Mouse (Mus musculus) MEL (cell line): ENCODE results near the gene Hcls1. TPM values are rescaled to one million over a fixed set of nuclear protein-coding genes. Genes with fewer than 3 reads are reported as not detected.
A peak's percentile ranks its signal among the peaks of the same experiment; 100 is the strongest.

Experiments used
- DNase-seq: peaks from one replicate; pipeline ENCODE4 v3.0.0; 2011; ENCODE audit warnings: low read depth, low spot score
- H3K27ac ChIP-seq: 2 replicates; pipeline ENCODE4 v1.5.1; 2012; ENCODE audit warnings: low read depth, mild to moderate bottlenecking, control low read depth, low read length, moderate library complexity; ENCODE audit not compliant: control insufficient read depth
- H3K27me3 ChIP-seq, 2 experiments: fragments of 150-350 bp in 1 of 2; sonication (generic) in 1 of 2; 2 replicates each; pipeline ENCODE4 v1.6.1; 2012; ENCODE audit warnings: low read length in 2 of 2, mild to moderate bottlenecking in 2 of 2, improper control_type of control experiment in 1 of 2, moderate library complexity in 1 of 2; ENCODE audit not compliant: insufficient read depth in 2 of 2, control insufficient read depth in 1 of 2
- H3K36me3 ChIP-seq, 2 experiments: 2 replicates each; pipeline ENCODE4 v1.6.1; 2012 to 2014; ENCODE audit warnings: low read length in 2 of 2, improper control_type of control experiment in 1 of 2, inconsistent platforms in 1 of 2, mild to moderate bottlenecking in 1 of 2; ENCODE audit not compliant: insufficient read depth in 2 of 2, control insufficient read depth in 1 of 2
- H3K4me1 ChIP-seq, 2 experiments: fragments of 150-350 bp in 1 of 2; sonication (generic) in 1 of 2; 2 replicates each; pipeline ENCODE4 v1.6.1; 2012; ENCODE audit warnings: low read length in 2 of 2, improper control_type of control experiment in 1 of 2, mild to moderate bottlenecking in 1 of 2; ENCODE audit not compliant: insufficient read depth in 2 of 2, control insufficient read depth in 1 of 2
- H3K4me3 ChIP-seq, 2 experiments: fragments of 150-350 bp in 1 of 2; sonication (generic) in 1 of 2; 2 replicates each; pipeline ENCODE4 v1.5.1; 2012; ENCODE audit warnings: low read depth in 2 of 2, low read length in 2 of 2, mild to moderate bottlenecking in 2 of 2, moderate library complexity in 2 of 2, control low read depth in 1 of 2, improper control_type of control experiment in 1 of 2; ENCODE audit not compliant: control insufficient read depth in 1 of 2, insufficient read depth in 1 of 2
- H3K79me2 ChIP-seq: 2 replicates; pipeline ENCODE4 v1.6.1; 2012; ENCODE audit warnings: mild to moderate bottlenecking, low read length, moderate library complexity; ENCODE audit not compliant: control insufficient read depth, poor library complexity, insufficient read depth
- H3K9ac ChIP-seq: 2 replicates; pipeline ENCODE4 v1.6.1; 2012; ENCODE audit warnings: low read depth, mild to moderate bottlenecking, control low read depth, low read length, moderate library complexity; ENCODE audit not compliant: control insufficient read depth, poor library complexity, severe bottlenecking
- H3K9me3 ChIP-seq: fragments of 150-350 bp; sonication (generic); replicated peaks from 2 replicates; pipeline ENCODE4 v1.6.1; 2012; ENCODE audit warnings: mild to moderate bottlenecking, low read length, improper control_type of control experiment, moderate library complexity; ENCODE audit not compliant: insufficient read depth
- BHLHE40 ChIP-seq: IDR thresholded peaks from 2 replicates; pipeline ENCODE4 v1.6.1; 2012; ENCODE audit warnings: low read depth, mild to moderate bottlenecking, inconsistent platforms, low read length, improper control_type of control experiment, borderline replicate concordance
- CTCF ChIP-seq, 3 experiments: IDR thresholded peaks in 2 of 3; conservative IDR thresholded peaks in 1 of 3; 2 replicates each; pipeline ENCODE4 v1.5.1; 2011 to 2012; ENCODE audit warnings: low read length in 3 of 3, low read depth in 2 of 3, mild to moderate bottlenecking in 2 of 3, improper control_type of control experiment in 1 of 3, inconsistent platforms in 1 of 3, mixed read lengths in 1 of 3, moderate library complexity in 1 of 3; ENCODE audit not compliant: control insufficient read depth in 1 of 3, insufficient read depth in 1 of 3, poor library complexity in 1 of 3, severe bottlenecking in 1 of 3
- E2F4 ChIP-seq: IDR thresholded peaks from 2 replicates; pipeline ENCODE4 v1.6.1; 2011; ENCODE audit warnings: low read depth, low read length, improper control_type of control experiment, borderline replicate concordance
- GABPA ChIP-seq: IDR thresholded peaks from 2 replicates; pipeline ENCODE4 v1.6.1; 2012; ENCODE audit warnings: low read depth, mild to moderate bottlenecking, inconsistent platforms, low read length, improper control_type of control experiment, moderate library complexity
- HCFC1 ChIP-seq: IDR thresholded peaks from 2 replicates; pipeline ENCODE4 v1.6.1; 2012; ENCODE audit warnings: low read depth, mild to moderate bottlenecking, inconsistent platforms, low read length, improper control_type of control experiment, moderate library complexity
- MAX ChIP-seq: IDR thresholded peaks from 2 replicates; pipeline ENCODE4 v1.6.1; 2011; ENCODE audit warnings: low read length, improper control_type of control experiment
- MYB ChIP-seq: IDR thresholded peaks from 2 replicates; pipeline ENCODE4 v1.6.1; 2011; ENCODE audit warnings: mild to moderate bottlenecking, low read depth, low read length, improper control_type of control experiment
- NELFE ChIP-seq: IDR thresholded peaks from 2 replicates; pipeline ENCODE4 v1.6.1; 2011; ENCODE audit warnings: low read depth, low read length, improper control_type of control experiment
- POLR2A ChIP-seq, 2 experiments: IDR thresholded peaks; 2 replicates each; pipeline ENCODE4 v1.6.1; 2011 to 2012; ENCODE audit warnings: low read length in 2 of 2, mild to moderate bottlenecking in 2 of 2, control low read depth in 1 of 2, improper control_type of control experiment in 1 of 2, low read depth in 1 of 2, moderate library complexity in 1 of 2; ENCODE audit not compliant: control insufficient read depth in 1 of 2, insufficient read depth in 1 of 2, poor library complexity in 1 of 2
- POLR2AphosphoS5 ChIP-seq: IDR thresholded peaks from 2 replicates; pipeline ENCODE4 v1.6.1; 2012; ENCODE audit warnings: low read depth, borderline replicate concordance, mild to moderate bottlenecking, inconsistent platforms, low read length, moderate library complexity, mixed read lengths
- RAD21 ChIP-seq: IDR thresholded peaks from 2 replicates; pipeline ENCODE4 v1.6.1; 2011; ENCODE audit warnings: mild to moderate bottlenecking, low read depth, low read length, improper control_type of control experiment
- SIN3A ChIP-seq: IDR thresholded peaks from 2 replicates; pipeline ENCODE4 v1.6.1; 2012; ENCODE audit warnings: low read length, improper control_type of control experiment, inconsistent platforms
- SMC3 ChIP-seq: IDR thresholded peaks from 2 replicates; pipeline ENCODE4 v1.6.1; 2011; ENCODE audit warnings: low read depth, low read length, improper control_type of control experiment
- UBTF ChIP-seq: IDR thresholded peaks from 2 replicates; pipeline ENCODE4 v1.6.1; 2012; ENCODE audit warnings: low read depth, mild to moderate bottlenecking, inconsistent platforms, low read length, improper control_type of control experiment, moderate library complexity, borderline replicate concordance; ENCODE audit not compliant: insufficient read depth
- USF2 ChIP-seq, 2 experiments: IDR thresholded peaks; 2 replicates each; pipeline ENCODE4 v1.6.1; 2011 to 2012; ENCODE audit warnings: improper control_type of control experiment in 2 of 2, low read length in 2 of 2, borderline replicate concordance in 1 of 2, inconsistent platforms in 1 of 2, low read depth in 1 of 2, mild to moderate bottlenecking in 1 of 2; ENCODE audit not compliant: insufficient read depth in 1 of 2
- ZC3H11A ChIP-seq: IDR thresholded peaks from 2 replicates; pipeline ENCODE4 v1.6.1; 2012; ENCODE audit warnings: low read depth, mild to moderate bottlenecking, inconsistent platforms, low read length, improper control_type of control experiment
- ZMIZ1 ChIP-seq: IDR thresholded peaks from 2 replicates; pipeline ENCODE4 v1.6.1; 2012; ENCODE audit warnings: low read depth, mild to moderate bottlenecking, inconsistent platforms, low read length, improper control_type of control experiment, moderate library complexity
- ZNF384 ChIP-seq: IDR thresholded peaks from 2 replicates; pipeline ENCODE4 v1.6.1; 2012; ENCODE audit warnings: low read depth, mild to moderate bottlenecking, inconsistent platforms, low read length, improper control_type of control experiment
- polyA plus RNA-seq, 2 experiments: library from polyadenylated mRNA; stranded (reverse) in 1 of 2; unstranded in 1 of 2; fragments of >175 nt in 1 of 2; fragments of >200 nt in 1 of 2; gene quantifications; 2 replicates each; pipeline versions ENCODE4 v1.2.1 to v1.2.4; 2012; ENCODE audit warnings: low replicate concordance in 2 of 2, low read depth in 1 of 2; ENCODE audit not compliant: insufficient read length in 2 of 2, insufficient read depth in 1 of 2, missing spikeins in 1 of 2
- total RNA-seq: library from RNA; depleted of rRNA; stranded (reverse); fragments of 300-350 nt; gene quantifications from 2 replicates; pipeline ENCODE4 v1.2.3, GENCODE M21; 2012

The Hcls1 gene
- total and polyA plus RNA-seq, 3 experiments, result 57.4 to 91.4 TPM; not detected in 1

- H3K36me3 ChIP-seq, result no peaks in the 10 kb centered on the region
- no peaks in the 10 kb centered on the region for H3K4me1 ChIP-seq
- TF ChIP-seq MYB (no peak), ZNF384 (peak; percentile 52)
These were observed 12.9 kb downstream of the Hcls1 start for GRCm38 (mm10) chr16:36947646-36948197.

GRCm38 (mm10) chr16:36949614-36950336, 15.0 kb downstream of the Hcls1 start:
- no peak overlapping the region for H3K4me3 ChIP-seq
- H3K9me3 ChIP-seq, result no peaks in the 10 kb centered on the region
- H3K27ac ChIP-seq, result no peak overlapping the region
- H3K9ac ChIP-seq, result no peak overlapping the region
- TF ChIP-seq RAD21 (no peak), CTCF (IDR thresholded peaks at IDR 0.05 in 2 of 3, conservative IDR thresholded peaks at IDR 0.05 in 1 of 3; ENCODE audit: control insufficient read depth in 1 of 3, insufficient read depth in 1 of 3, low read depth in 2 of 3, low read length in 3 of 3, poor library complexity in 1 of 3, severe bottlenecking in 1 of 3) (0 out of 6 replicates have a peak, but pooled peaks of 1 of the 3 experiments have one; percentile 4), SIN3A (no peak)
- H3K79me2 ChIP-seq, result no peaks in the 10 kb centered on the region
- DNase-seq, result no peak
- H3K4me1 ChIP-seq, result no peaks in the 10 kb centered on the region
- H3K36me3 ChIP-seq, result no peaks in the 10 kb centered on the region
- no peaks in the 10 kb centered on the region for H3K27me3 ChIP-seq

More at GRCm38 (mm10) chr16:36947646-36948197, 12.9 kb downstream of the Hcls1 start:
- no peak overlapping the region for H3K9ac ChIP-seq
- H3K4me3 ChIP-seq, result no peak overlapping the region
- no peak overlapping the region for H3K27ac ChIP-seq
- H3K9me3 ChIP-seq, result no peaks in the 10 kb centered on the region
- H3K79me2 ChIP-seq, result no peaks in the 10 kb centered on the region
- no peaks in the 10 kb centered on the region for H3K27me3 ChIP-seq
- no peak for DNase-seq

- no peaks in the 10 kb centered on the region for H3K36me3 ChIP-seq
- no peaks in the 10 kb centered on the region for H3K9me3 ChIP-seq
- H3K27me3 ChIP-seq, result no peaks in the 10 kb centered on the region
- H3K4me1 ChIP-seq, result no peaks in the 10 kb centered on the region
- no peak for DNase-seq
- no peak overlapping the region for H3K27ac ChIP-seq
- TF ChIP-seq USF2 (IDR thresholded peaks at IDR 0.05; ENCODE audit: borderline replicate concordance in 1 of 2, insufficient read depth in 1 of 2, low read depth in 1 of 2, low read length in 2 of 2) (no peak), GABPA (no peak), MYB (no peak), UBTF (no peak), POLR2AphosphoS5 (no peak), ZMIZ1 (no peak), HCFC1 (no peak), RAD21 (no peak), NELFE (no peak), SIN3A (no peak), ZC3H11A (no peak), BHLHE40 (no peak), POLR2A (IDR thresholded peaks at IDR 0.05; ENCODE audit: control insufficient read depth in 1 of 2, insufficient read depth in 1 of 2, low read depth in 1 of 2, low read length in 2 of 2, poor library complexity in 1 of 2) (no peak), E2F4 (no peak), MAX (no peak), SMC3 (no peak)
- H3K79me2 ChIP-seq, result no peaks in the 10 kb centered on the region
- H3K4me3 ChIP-seq, result no peak overlapping the region
- no peak overlapping the region for H3K9ac ChIP-seq
These were observed 16.2 kb downstream of the Hcls1 start for GRCm38 (mm10) chr16:36951029-36951428.
